14 mouse cellular contexts compared by ENCODE assay signal in genomic region chr5:107145125-107145524, GRCm38 (mm10).
"Had no signal": no experiment of that assay in that cellular context is flagged by ENCODE, and none has a peak within 500 bp of the region (broad histone marks: within the 10 kb centered on the region; RNA-seq: fewer than 3 reads in every experiment).

No protein-coding gene starts in this region.

- DNase-seq: kidney, adult 9 months; kidney, postnatal 36 days; left cerebral cortex, postnatal 4 days; lung, adult 18-20 months; lung, postnatal 36 days; right cerebral cortex, adult 18-20 months; right cerebral cortex, postnatal 25 days; thymus, postnatal 4 days had no signal

- H3K4me3 ChIP-seq: limb, embryonic 13.5 days; neural tube, embryonic 15.5 days had no signal

- H3K4me2 ChIP-seq: limb, embryonic 13.5 days; neural tube, embryonic 15.5 days had no signal

- ATAC-seq: inflammation-experienced regulatory T-cells, adult 6 months; intestine, postnatal 0 days had no signal

- H3K9ac ChIP-seq: neural tube, embryonic 15.5 days had no signal

- H3K27ac ChIP-seq: kidney, postnatal 0 days; limb, embryonic 13.5 days; neural tube, embryonic 15.5 days; stomach, postnatal 0 days had no signal

- H3K27me3 ChIP-seq: limb, embryonic 13.5 days; neural tube, embryonic 15.5 days had no signal

- H3K9me3 ChIP-seq: limb, embryonic 13.5 days; neural tube, embryonic 15.5 days had no signal

- H3K36me3 ChIP-seq: neural tube, embryonic 15.5 days had no signal
